Mouse (Mus musculus) liver, embryonic 16.5 days (tissue): Measurements from ENCODE around the gene Polr2h. TPM values are rescaled to one million over a fixed set of nuclear protein-coding genes. Genes with fewer than 3 reads are reported as not detected.

Source experiments
- ATAC-seq: fragments of 200-750 bp; cut with Nextera tagmentation; 2 replicates; pipeline ENCODE4 v1.8.0; 2017; ENCODE audit warnings: low read depth, mild to moderate bottlenecking, moderate number of reproducible peaks, moderate library complexity
- H3K27ac ChIP-seq: fragments of 300-500 bp; sonication (generic); 2 replicates; pipeline ENCODE4 v1.5.1; 2014; ENCODE audit warnings: mild to moderate bottlenecking, low read length
- H3K27me3 ChIP-seq: fragments of 300-500 bp; sonication (generic); 2 replicates; pipeline ENCODE4 v1.6.1; 2014; ENCODE audit warnings: low read depth, low read length, mixed read lengths; ENCODE audit not compliant: control insufficient read depth, insufficient read depth
- H3K36me3 ChIP-seq: fragments of 300-500 bp; sonication (generic); 2 replicates; pipeline ENCODE4 v1.6.1; 2014; ENCODE audit warnings: mild to moderate bottlenecking; ENCODE audit not compliant: control insufficient read depth, insufficient read depth
- H3K4me1 ChIP-seq: fragments of 300-500 bp; sonication (generic); 2 replicates; pipeline ENCODE4 v1.6.1; 2014; ENCODE audit warnings: low read depth, low read length, mixed read lengths; ENCODE audit not compliant: control insufficient read depth
- H3K4me2 ChIP-seq: fragments of 300-500 bp; sonication (generic); 2 replicates; pipeline ENCODE4 v1.6.1; 2014; ENCODE audit warnings: low read depth, low read length, mixed read lengths
- H3K4me3 ChIP-seq: fragments of 300-500 bp; sonication (generic); 2 replicates; pipeline ENCODE4 v1.5.1; 2014; ENCODE audit warnings: low read depth, mild to moderate bottlenecking, low read length
- H3K9ac ChIP-seq: fragments of 300-500 bp; sonication (generic); 2 replicates; pipeline ENCODE4 v1.6.1; 2014; ENCODE audit warnings: low read depth, low read length
- H3K9me3 ChIP-seq: fragments of 300-500 bp; sonication (generic); replicated peaks from 2 replicates; pipeline ENCODE4 v1.6.1; 2016; ENCODE audit warnings: low read length; ENCODE audit not compliant: control insufficient read depth
- WGBS: fragments of 180-500 bp; shearing (Covaris S2); extraction: QIAGEN DNeasy Blood & Tissue Kit; methylation state at CpG from one replicate; pipeline ENCODE4 v1.1.7; 2014; ENCODE audit not compliant: insufficient replicate concordance; 5-methylcytosine and 5-hydroxymethylcytosine counted together
- polyA plus RNA-seq: library from polyadenylated mRNA; unstranded; fragments of >200 nt; fragmentation: Nextera tagmentation; extraction: Ambion mirVana; gene quantifications from 2 replicates; pipeline ENCODE4 v1.2.1, GENCODE M21; 2015

The Polr2h gene
- polyA plus RNA-seq, 1 experiment from 2014 or later = 27.7 TPM

- Histone ChIP-seq H3K4me3 (peak overlapping the region; percentile 85), H3K27ac (peak overlapping the region; percentile 94), H3K4me2 (peak overlapping the region; percentile 99), H3K9ac (peak overlapping the region; percentile 83), H3K4me1 (peaks cover 66% of the 10 kb centered on the region), H3K9me3 (no peaks in the 10 kb centered on the region), H3K27me3 (no peaks in the 10 kb centered on the region), H3K36me3 (peaks cover 13% of the 10 kb centered on the region)
- ATAC-seq = no peak
- WGBS = 53% methylated on average over 11 of the region's 11 CpGs
Measured at GRCm38 (mm10) chr16:20714307-20715080, 3.0 kb upstream of the Polr2h start.

- Histone ChIP-seq H3K27ac (peak overlapping the region; percentile 94), H3K4me2 (peak overlapping the region; percentile 99), H3K4me3 (peak overlapping the region; percentile 85), H3K9me3 (no peaks in the 10 kb centered on the region), H3K9ac (peak overlapping the region; percentile 83), H3K27me3 (no peaks in the 10 kb centered on the region), H3K36me3 (peaks cover 14% of the 10 kb centered on the region), H3K4me1 (peaks cover 66% of the 10 kb centered on the region)
- 58% methylated on average over 2 of the region's 2 CpGs for WGBS
- no peak for ATAC-seq
Measured at GRCm38 (mm10) chr16:20715161-20715560, 2.3 kb upstream of the Polr2h start.

- WGBS = 6% methylated on average over 12 of the region's 12 CpGs
- peak overlapping the region; percentile 99 for H3K4me2 ChIP-seq
- H3K36me3 ChIP-seq = peaks cover 16% of the 10 kb centered on the region
- peak overlapping the region; percentile 94 for H3K27ac ChIP-seq
- peak overlapping the region; percentile 85 for H3K4me3 ChIP-seq
- H3K9me3 ChIP-seq = no peaks in the 10 kb centered on the region
- peak overlapping the region; percentile 83 for H3K9ac ChIP-seq
- H3K27me3 ChIP-seq = no peaks in the 10 kb centered on the region
- H3K4me1 ChIP-seq = peaks cover 66% of the 10 kb centered on the region
- ATAC-seq = no peak
Measured at GRCm38 (mm10) chr16:20715566-20715965, 1.9 kb upstream of the Polr2h start.

GRCm38 (mm10) chr16:20715976-20716840, 1.3 kb upstream of the Polr2h start:
- Histone ChIP-seq H3K4me2 (peak overlapping the region; percentile 99), H3K36me3 (peaks cover 14% of the 10 kb centered on the region), H3K4me1 (peaks cover 64% of the 10 kb centered on the region), H3K9ac (peak overlapping the region; percentile 83), H3K4me3 (peak overlapping the region; percentile 85), H3K9me3 (no peaks in the 10 kb centered on the region), H3K27me3 (no peaks in the 10 kb centered on the region), H3K27ac (peak overlapping the region; percentile 94)
- WGBS = under 1% methylated on average over 60 of the region's 68 CpGs
- peak; percentile 61 for ATAC-seq

- Histone ChIP-seq H3K4me3 (peak overlapping the region; percentile 85), H3K9ac (peak overlapping the region; percentile 83), H3K4me2 (peak overlapping the region; percentile 99), H3K27ac (peak overlapping the region; percentile 94), H3K36me3 (peaks cover 9% of the 10 kb centered on the region), H3K9me3 (no peaks in the 10 kb centered on the region), H3K4me1 (peaks cover 58% of the 10 kb centered on the region), H3K27me3 (no peaks in the 10 kb centered on the region)
- 1% methylated on average over 8 of the region's 8 CpGs for WGBS
- peak; percentile 5 for ATAC-seq
Measured at GRCm38 (mm10) chr16:20716841-20717180, 654 bp upstream of the Polr2h start.

GRCm38 (mm10) chr16:20717978-20718670, 659 bp downstream of the Polr2h start:
- Histone ChIP-seq H3K9ac (peak overlapping the region; percentile 83), H3K4me2 (peak overlapping the region; percentile 99), H3K36me3 (0 out of 2 replicates have a peak, but pooled peaks cover 3% of the 10 kb centered on the region), H3K4me1 (peaks cover 48% of the 10 kb centered on the region), H3K27me3 (no peaks in the 10 kb centered on the region), H3K27ac (peak overlapping the region; percentile 94), H3K4me3 (peak overlapping the region; percentile 85), H3K9me3 (no peaks in the 10 kb centered on the region)
- 2% methylated on average over 18 of the region's 18 CpGs for WGBS
- peak; percentile 10 for ATAC-seq

- no peak for ATAC-seq
- Histone ChIP-seq H3K9ac (no peak overlapping the region), H3K27ac (no peak overlapping the region), H3K4me3 (no peak overlapping the region), H3K36me3 (0 out of 2 replicates have a peak, but pooled peaks cover 3% of the 10 kb centered on the region), H3K4me2 (no peak overlapping the region), H3K27me3 (no peaks in the 10 kb centered on the region; the same call in 1 of the 2 replicates), H3K9me3 (no peaks in the 10 kb centered on the region), H3K4me1 (peaks cover 19% of the 10 kb centered on the region)
- WGBS = 72% methylated on average over 10 of the region's 10 CpGs
Measured at GRCm38 (mm10) chr16:20721808-20722207, 4.3 kb downstream of the Polr2h start.

GRCm38 (mm10) chr16:20722736-20723135, 5.3 kb downstream of the Polr2h start:
- no peak for ATAC-seq
- Histone ChIP-seq H3K9me3 (no peaks in the 10 kb centered on the region), H3K27ac (no peak overlapping the region), H3K4me2 (no peak overlapping the region), H3K4me1 (peaks cover 14% of the 10 kb centered on the region), H3K27me3 (no peaks in the 10 kb centered on the region; the same call in 1 of the 2 replicates), H3K36me3 (0 out of 2 replicates have a peak, but pooled peaks cover 3% of the 10 kb centered on the region), H3K9ac (no peak overlapping the region), H3K4me3 (no peak overlapping the region)
- 68% methylated on average over 4 of the region's 4 CpGs for whole genome bisulfite sequencing
